Mouse (Mus musculus) MEL (cell line): ENCODE results near the gene Mta1. TPM values are rescaled to one million over a fixed set of nuclear protein-coding genes. Genes with fewer than 3 reads are reported as not detected.

Experiments used
- DNase-seq: peaks from one replicate; pipeline ENCODE4 v3.0.0; 2011; ENCODE audit warnings: low read depth, low spot score
- H3K27ac ChIP-seq: 2 replicates; pipeline ENCODE4 v1.5.1; 2012; ENCODE audit warnings: low read depth, mild to moderate bottlenecking, control low read depth, low read length, moderate library complexity; ENCODE audit not compliant: control insufficient read depth
- H3K27me3 ChIP-seq, 2 experiments: fragments of 150-350 bp in 1 of 2; sonication (generic) in 1 of 2; 2 replicates each; pipeline ENCODE4 v1.6.1; 2012; ENCODE audit warnings: low read length in 2 of 2, mild to moderate bottlenecking in 2 of 2, improper control_type of control experiment in 1 of 2, moderate library complexity in 1 of 2; ENCODE audit not compliant: insufficient read depth in 2 of 2, control insufficient read depth in 1 of 2
- H3K36me3 ChIP-seq, 2 experiments: 2 replicates each; pipeline ENCODE4 v1.6.1; 2012 to 2014; ENCODE audit warnings: low read length in 2 of 2, improper control_type of control experiment in 1 of 2, inconsistent platforms in 1 of 2, mild to moderate bottlenecking in 1 of 2; ENCODE audit not compliant: insufficient read depth in 2 of 2, control insufficient read depth in 1 of 2
- H3K4me1 ChIP-seq, 2 experiments: fragments of 150-350 bp in 1 of 2; sonication (generic) in 1 of 2; 2 replicates each; pipeline ENCODE4 v1.6.1; 2012; ENCODE audit warnings: low read length in 2 of 2, improper control_type of control experiment in 1 of 2, mild to moderate bottlenecking in 1 of 2; ENCODE audit not compliant: insufficient read depth in 2 of 2, control insufficient read depth in 1 of 2
- H3K4me3 ChIP-seq, 2 experiments: fragments of 150-350 bp in 1 of 2; sonication (generic) in 1 of 2; 2 replicates each; pipeline ENCODE4 v1.5.1; 2012; ENCODE audit warnings: low read depth in 2 of 2, low read length in 2 of 2, mild to moderate bottlenecking in 2 of 2, moderate library complexity in 2 of 2, control low read depth in 1 of 2, improper control_type of control experiment in 1 of 2; ENCODE audit not compliant: control insufficient read depth in 1 of 2, insufficient read depth in 1 of 2
- H3K79me2 ChIP-seq: 2 replicates; pipeline ENCODE4 v1.6.1; 2012; ENCODE audit warnings: mild to moderate bottlenecking, low read length, moderate library complexity; ENCODE audit not compliant: control insufficient read depth, poor library complexity, insufficient read depth
- H3K9ac ChIP-seq: 2 replicates; pipeline ENCODE4 v1.6.1; 2012; ENCODE audit warnings: low read depth, mild to moderate bottlenecking, control low read depth, low read length, moderate library complexity; ENCODE audit not compliant: control insufficient read depth, poor library complexity, severe bottlenecking
- H3K9me3 ChIP-seq: fragments of 150-350 bp; sonication (generic); replicated peaks from 2 replicates; pipeline ENCODE4 v1.6.1; 2012; ENCODE audit warnings: mild to moderate bottlenecking, low read length, improper control_type of control experiment, moderate library complexity; ENCODE audit not compliant: insufficient read depth
- BHLHE40 ChIP-seq: IDR thresholded peaks from 2 replicates; pipeline ENCODE4 v1.6.1; 2012; ENCODE audit warnings: low read depth, mild to moderate bottlenecking, inconsistent platforms, low read length, improper control_type of control experiment, borderline replicate concordance
- CHD1 ChIP-seq: IDR thresholded peaks from 2 replicates; pipeline ENCODE4 v1.6.1; 2012; ENCODE audit warnings: low read depth, mild to moderate bottlenecking, inconsistent platforms, low read length, improper control_type of control experiment
- CTCF ChIP-seq, 3 experiments: IDR thresholded peaks in 2 of 3; conservative IDR thresholded peaks in 1 of 3; 2 replicates each; pipeline ENCODE4 v1.5.1; 2011 to 2012; ENCODE audit warnings: low read length in 3 of 3, low read depth in 2 of 3, mild to moderate bottlenecking in 2 of 3, improper control_type of control experiment in 1 of 3, inconsistent platforms in 1 of 3, mixed read lengths in 1 of 3, moderate library complexity in 1 of 3; ENCODE audit not compliant: control insufficient read depth in 1 of 3, insufficient read depth in 1 of 3, poor library complexity in 1 of 3, severe bottlenecking in 1 of 3
- E2F4 ChIP-seq: IDR thresholded peaks from 2 replicates; pipeline ENCODE4 v1.6.1; 2011; ENCODE audit warnings: low read depth, low read length, improper control_type of control experiment, borderline replicate concordance
- ELF1 ChIP-seq: IDR thresholded peaks from 2 replicates; pipeline ENCODE4 v1.6.1; 2014; ENCODE audit warnings: low read depth, mild to moderate bottlenecking, inconsistent platforms, low read length, improper control_type of control experiment, moderate library complexity
- EP300 ChIP-seq, 2 experiments: IDR thresholded peaks; 2 replicates each; pipeline ENCODE4 v1.6.1; 2011; ENCODE audit warnings: improper control_type of control experiment in 2 of 2, low read length in 2 of 2, low read depth in 1 of 2, mild to moderate bottlenecking in 1 of 2
- ETS1 ChIP-seq: IDR thresholded peaks from 2 replicates; pipeline ENCODE4 v1.6.1; 2012; ENCODE audit warnings: low read depth, mild to moderate bottlenecking, inconsistent platforms, low read length, improper control_type of control experiment, moderate library complexity
- GABPA ChIP-seq: IDR thresholded peaks from 2 replicates; pipeline ENCODE4 v1.6.1; 2012; ENCODE audit warnings: low read depth, mild to moderate bottlenecking, inconsistent platforms, low read length, improper control_type of control experiment, moderate library complexity
- HCFC1 ChIP-seq: IDR thresholded peaks from 2 replicates; pipeline ENCODE4 v1.6.1; 2012; ENCODE audit warnings: low read depth, mild to moderate bottlenecking, inconsistent platforms, low read length, improper control_type of control experiment, moderate library complexity
- KAT2A ChIP-seq: conservative IDR thresholded peaks from 2 replicates; pipeline ENCODE4 v1.6.1; 2012; ENCODE audit warnings: low read depth, low read length, improper control_type of control experiment, inconsistent platforms
- MAX ChIP-seq: IDR thresholded peaks from 2 replicates; pipeline ENCODE4 v1.6.1; 2011; ENCODE audit warnings: low read length, improper control_type of control experiment
- MEF2A ChIP-seq: IDR thresholded peaks from 2 replicates; pipeline ENCODE4 v1.6.1; 2014; ENCODE audit warnings: low read depth, mild to moderate bottlenecking, inconsistent platforms, low read length, improper control_type of control experiment; ENCODE audit not compliant: poor library complexity, insufficient replicate concordance, severe bottlenecking; ENCODE audit errors: extremely low read depth
- MYB ChIP-seq: IDR thresholded peaks from 2 replicates; pipeline ENCODE4 v1.6.1; 2011; ENCODE audit warnings: mild to moderate bottlenecking, low read depth, low read length, improper control_type of control experiment
- MYC ChIP-seq: IDR thresholded peaks from 2 replicates; pipeline ENCODE4 v1.6.1; 2011; ENCODE audit warnings: low read depth, mild to moderate bottlenecking, low read length, improper control_type of control experiment, moderate library complexity
- NELFE ChIP-seq: IDR thresholded peaks from 2 replicates; pipeline ENCODE4 v1.6.1; 2011; ENCODE audit warnings: low read depth, low read length, improper control_type of control experiment
- POLR2A ChIP-seq, 2 experiments: IDR thresholded peaks; 2 replicates each; pipeline ENCODE4 v1.6.1; 2011 to 2012; ENCODE audit warnings: low read length in 2 of 2, mild to moderate bottlenecking in 2 of 2, control low read depth in 1 of 2, improper control_type of control experiment in 1 of 2, low read depth in 1 of 2, moderate library complexity in 1 of 2; ENCODE audit not compliant: control insufficient read depth in 1 of 2, insufficient read depth in 1 of 2, poor library complexity in 1 of 2
- SIN3A ChIP-seq: IDR thresholded peaks from 2 replicates; pipeline ENCODE4 v1.6.1; 2012; ENCODE audit warnings: low read length, improper control_type of control experiment, inconsistent platforms
- SMC3 ChIP-seq: IDR thresholded peaks from 2 replicates; pipeline ENCODE4 v1.6.1; 2011; ENCODE audit warnings: low read depth, low read length, improper control_type of control experiment
- TBP ChIP-seq: IDR thresholded peaks from 2 replicates; pipeline ENCODE4 v1.8.0; 2011; ENCODE audit warnings: low read depth, low read length, improper control_type of control experiment
- TCF12 ChIP-seq: IDR thresholded peaks from 2 replicates; pipeline ENCODE4 v1.6.1; 2014; ENCODE audit warnings: low read depth, mild to moderate bottlenecking, inconsistent platforms, low read length, improper control_type of control experiment, moderate library complexity
- USF1 ChIP-seq: IDR thresholded peaks from 2 replicates; pipeline ENCODE4 v1.6.1; 2014; ENCODE audit warnings: low read depth, mild to moderate bottlenecking, inconsistent platforms, low read length, improper control_type of control experiment, moderate library complexity
- USF2 ChIP-seq, 2 experiments: IDR thresholded peaks; 2 replicates each; pipeline ENCODE4 v1.6.1; 2011 to 2012; ENCODE audit warnings: improper control_type of control experiment in 2 of 2, low read length in 2 of 2, borderline replicate concordance in 1 of 2, inconsistent platforms in 1 of 2, low read depth in 1 of 2, mild to moderate bottlenecking in 1 of 2; ENCODE audit not compliant: insufficient read depth in 1 of 2
- ZC3H11A ChIP-seq: IDR thresholded peaks from 2 replicates; pipeline ENCODE4 v1.6.1; 2012; ENCODE audit warnings: low read depth, mild to moderate bottlenecking, inconsistent platforms, low read length, improper control_type of control experiment
- ZMIZ1 ChIP-seq: IDR thresholded peaks from 2 replicates; pipeline ENCODE4 v1.6.1; 2012; ENCODE audit warnings: low read depth, mild to moderate bottlenecking, inconsistent platforms, low read length, improper control_type of control experiment, moderate library complexity
- ZNF384 ChIP-seq: IDR thresholded peaks from 2 replicates; pipeline ENCODE4 v1.6.1; 2012; ENCODE audit warnings: low read depth, mild to moderate bottlenecking, inconsistent platforms, low read length, improper control_type of control experiment
- polyA plus RNA-seq, 2 experiments: library from polyadenylated mRNA; stranded (reverse) in 1 of 2; unstranded in 1 of 2; fragments of >175 nt in 1 of 2; fragments of >200 nt in 1 of 2; gene quantifications; 2 replicates each; pipeline versions ENCODE4 v1.2.1 to v1.2.4; 2012; ENCODE audit warnings: low replicate concordance in 2 of 2, low read depth in 1 of 2; ENCODE audit not compliant: insufficient read length in 2 of 2, insufficient read depth in 1 of 2, missing spikeins in 1 of 2
- total RNA-seq: library from RNA; depleted of rRNA; stranded (reverse); fragments of 300-350 nt; gene quantifications from 2 replicates; pipeline ENCODE4 v1.2.3, GENCODE M21; 2012; rRNA removed

Gene Mta1
- total RNA-seq (99.5 and 102 TPM in 2 replicates), polyA plus RNA-seq (100 to 1,000 TPM in 1 of 2 experiments, 10 to 100 TPM in 1; 69.0 to 410 TPM)

- TF ChIP-seq E2F4 (no peak), MYB (no peak), POLR2A (IDR thresholded peaks at IDR 0.05; ENCODE audit: control insufficient read depth in 1 of 2, insufficient read depth in 1 of 2, low read depth in 1 of 2, low read length in 2 of 2, poor library complexity in 1 of 2) (peak in 1 of 2 experiments; percentile 89; a peak in 2 of 4 replicates)
Observed at GRCm38 (mm10) chr12:113097749-113098281, at the start of gene Mta1. Mta1 (plus strand) TSS chr12:113098278.

GRCm38 (mm10) chr12:113049836-113050235 lies 48.2 kb upstream of the Mta1 start:
- no peak for DNase-seq
- H3K27ac ChIP-seq: no peak overlapping the region
- no peaks in the 10 kb centered on the region for H3K27me3 ChIP-seq
- no peak overlapping the region for H3K4me3 ChIP-seq
- H3K36me3 ChIP-seq: peaks cover under 1 to 3% of the 10 kb centered on the region in 2 experiments; a peak in 3 of 4 replicates
- peaks cover 3% of the 10 kb centered on the region in 2 experiments; a peak in 1 of 4 replicates for H3K4me1 ChIP-seq
- TF ChIP-seq ZMIZ1 (no peak), HCFC1 (no peak), MAX (no peak), CHD1 (no peak), CTCF (IDR thresholded peaks at IDR 0.05 in 2 of 3, conservative IDR thresholded peaks at IDR 0.05 in 1 of 3; ENCODE audit: control insufficient read depth in 1 of 3, insufficient read depth in 1 of 3, low read depth in 2 of 3, low read length in 3 of 3, poor library complexity in 1 of 3, severe bottlenecking in 1 of 3) (no peak), BHLHE40 (no peak), MEF2A (no peak), SMC3 (no peak), USF1 (no peak), ZC3H11A (no peak), E2F4 (no peak), SIN3A (no peak)
- no peaks in the 10 kb centered on the region for H3K9me3 ChIP-seq
- no peaks in the 10 kb centered on the region for H3K79me2 ChIP-seq
- no peak overlapping the region for H3K9ac ChIP-seq

More at GRCm38 (mm10) chr12:113097749-113098281, at the start of gene Mta1:
- Histone ChIP-seq H3K27ac (peak within 1 kb of the TSS; percentile 61), H3K79me2 (peaks cover 49% of the 10 kb centered on the region), H3K27me3 (peaks cover 1 to 4% of the 10 kb centered on the region in 2 experiments; a peak in 1 of 4 replicates), H3K9me3 (no peaks in the 10 kb centered on the region), H3K4me3 (peak within 1 kb of the TSS; percentile 72 to 97), H3K9ac (peak within 1 kb of the TSS; percentile 95), H3K36me3 (peaks cover 2 to 18% of the 10 kb centered on the region in 2 experiments), H3K4me1 (peaks cover 11 to 31% of the 10 kb centered on the region in 2 experiments; a peak in 3 of 4 replicates)
- peak; percentile 71 for DNase-seq

GRCm38 (mm10) chr12:113050671-113051070 lies 47.4 kb upstream of the Mta1 start:
- no peak for DNase-seq
- H3K79me2 ChIP-seq: no peaks in the 10 kb centered on the region
- no peaks in the 10 kb centered on the region for H3K4me1 ChIP-seq
- TF ChIP-seq USF2 (IDR thresholded peaks at IDR 0.05; ENCODE audit: borderline replicate concordance in 1 of 2, insufficient read depth in 1 of 2, low read depth in 1 of 2, low read length in 2 of 2) (no peak), EP300 (IDR thresholded peaks at IDR 0.05; ENCODE audit: low read depth in 1 of 2, low read length in 2 of 2) (no peak), MYC (no peak), TCF12 (no peak), ETS1 (no peak), ELF1 (no peak), SMC3 (no peak), NELFE (no peak), E2F4 (no peak), TBP (no peak), CTCF (IDR thresholded peaks at IDR 0.05 in 2 of 3, conservative IDR thresholded peaks at IDR 0.05 in 1 of 3; ENCODE audit: control insufficient read depth in 1 of 3, insufficient read depth in 1 of 3, low read depth in 2 of 3, low read length in 3 of 3, poor library complexity in 1 of 3, severe bottlenecking in 1 of 3) (no peak), GABPA (no peak), KAT2A (no peak), ZNF384 (no peak)

More at GRCm38 (mm10) chr12:113050671-113051070, 47.4 kb upstream of the Mta1 start:
- Histone ChIP-seq H3K4me3 (no peak overlapping the region), H3K36me3 (peaks cover 0 to 3% of the 10 kb centered on the region in 2 experiments; a peak in 2 of 4 replicates), H3K9me3 (no peaks in the 10 kb centered on the region), H3K9ac (no peak overlapping the region), H3K27me3 (no peaks in the 10 kb centered on the region), H3K27ac (no peak overlapping the region)
